Mouse (Mus musculus) heart, adult 2 months (tissue): Measurements from ENCODE around the gene Wnt9a. TPM values are rescaled to one million over a fixed set of nuclear protein-coding genes. Genes with fewer than 3 reads are reported as not detected.
A peak's percentile ranks its signal among the peaks of the same experiment; 100 is the strongest.

Experiments
- DNase-seq, 2 experiments: peaks; one replicate each; pipeline ENCODE4 v3.0.0; 2021
- H3K27ac ChIP-seq: fragments of 200-600 bp; 2 replicates; pipeline ENCODE4 v1.8.1; 2022
- H3K27me3 ChIP-seq: fragments of 200-500 bp; 2 replicates; pipeline ENCODE4 v1.6.1; 2012; ENCODE audit warnings: mild to moderate bottlenecking, low read length, inconsistent platforms, mixed read lengths; ENCODE audit not compliant: control insufficient read depth, insufficient read depth
- H3K36me3 ChIP-seq: fragments of 200-500 bp; 2 replicates; pipeline ENCODE4 v1.6.1; 2012; ENCODE audit warnings: low read length, inconsistent platforms; ENCODE audit not compliant: control insufficient read depth, insufficient read depth
- H3K4me1 ChIP-seq: fragments of 200-500 bp; 2 replicates; pipeline ENCODE4 v1.6.1; 2011; ENCODE audit warnings: low read length; ENCODE audit not compliant: control insufficient read depth, insufficient read depth
- H3K4me3 ChIP-seq: fragments of 200-600 bp; 2 replicates; pipeline ENCODE4 v1.8.1; 2022
- H3K79me2 ChIP-seq: fragments of 200-500 bp; replicated peaks from 2 replicates; pipeline ENCODE4 v1.6.1; 2012; ENCODE audit warnings: mild to moderate bottlenecking, inconsistent platforms, low read length, moderate library complexity, mixed read lengths; ENCODE audit not compliant: control insufficient read depth, insufficient read depth
- H3K9ac ChIP-seq: fragments of 200-500 bp; 2 replicates; pipeline ENCODE4 v1.6.1; 2012; ENCODE audit warnings: low read depth, mild to moderate bottlenecking, control low read depth, inconsistent platforms, low read length, mixed read lengths
- CTCF ChIP-seq: fragments of 200-600 bp; IDR thresholded peaks from 2 replicates; pipeline ENCODE4 v1.8.1; 2022; ENCODE audit warnings: antibody characterized with exemption, mild to moderate bottlenecking, moderate library complexity
- EP300 ChIP-seq: fragments of 200-500 bp; IDR thresholded peaks from 2 replicates; pipeline ENCODE4 v1.6.1; 2011; ENCODE audit warnings: low read depth, low read length, control low read depth; ENCODE audit not compliant: insufficient read depth
- POLR2A ChIP-seq: fragments of 200-500 bp; IDR thresholded peaks from 2 replicates; pipeline ENCODE4 v1.6.1; 2011; ENCODE audit warnings: mild to moderate bottlenecking, low read depth, low read length, control low read depth; ENCODE audit not compliant: insufficient read depth
- WGBS: fragments of 180-500 bp; shearing (Covaris S2); methylation state at CpG from one replicate; pipeline ENCODE4 v1.1.7; 2018; 5-methylcytosine and 5-hydroxymethylcytosine counted together
- intact Hi-C: fragments of 180-260 bp; cut with DNase I; formaldehyde crosslinking; loops from one replicate; pipeline ENCODE4 v1.15.1; 2025
- polyA plus RNA-seq: library from polyadenylated mRNA; depleted of rRNA; stranded (reverse); fragments of >200 nt; gene quantifications from 2 replicates; pipeline ENCODE4 v1.2.3, GENCODE M21; 2012
- total RNA-seq, 2 experiments: library from RNA; stranded (reverse); gene quantifications; 2 replicates each; pipeline ENCODE4 v1.2.3; 2021

Wnt9a gene
- total and polyA plus RNA-seq, 3 experiments, result 4.3 to 4.6 (median 4.6) TPM

DNA sequence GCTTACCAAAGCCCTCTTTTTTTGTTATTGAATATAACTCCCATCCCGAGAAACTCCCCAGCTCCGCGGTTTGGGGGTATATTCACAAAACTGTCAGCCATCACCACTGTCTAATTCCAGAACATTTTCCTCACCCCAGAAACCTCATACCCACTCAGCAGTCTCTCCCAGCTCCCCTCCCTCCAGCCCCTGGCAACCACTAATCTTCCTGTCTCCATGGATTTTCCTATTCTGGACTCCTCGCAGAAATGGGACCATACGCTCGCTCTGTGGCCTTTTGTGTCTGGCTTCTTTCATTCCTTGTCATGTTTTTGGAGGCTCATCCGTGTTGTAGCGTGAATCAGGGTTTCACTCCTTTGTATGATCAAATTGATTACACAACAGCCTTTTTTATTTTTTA is 3.2 kb downstream of the Wnt9a start:
- peak in 1 of 2 experiments; percentile 32 for DNase-seq
- WGBS, result 62% methylated on average over 8 of the region's 8 CpGs

DNA sequence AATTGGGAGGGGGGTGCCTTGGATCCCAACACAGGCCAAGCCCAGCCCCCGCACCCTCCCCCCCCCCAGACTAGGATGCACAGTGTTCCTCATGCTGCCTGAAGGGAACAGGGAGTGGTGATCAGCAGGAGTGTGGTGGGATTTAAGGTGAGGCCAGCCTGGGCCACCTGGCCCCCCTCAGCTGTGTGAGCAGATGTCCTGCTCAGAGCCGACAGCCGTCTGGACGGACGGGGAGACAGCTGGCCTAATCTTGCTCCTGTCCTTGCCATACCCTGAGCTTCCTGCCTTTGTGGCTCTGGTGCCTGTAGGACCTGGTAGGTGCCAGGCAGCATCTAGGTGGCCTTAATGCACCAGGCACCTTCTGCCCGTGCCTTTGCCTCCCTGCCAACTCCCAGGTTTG is 5.3 kb downstream of the Wnt9a start:
- 43% methylated on average over 6 of the region's 6 CpGs for WGBS
- peaks cover 4% of the 10 kb centered on the region; the same call in 1 of the 2 replicates for H3K79me2 ChIP-seq
- H3K4me1 ChIP-seq, result peaks cover 2% of the 10 kb centered on the region; the same call in 1 of the 2 replicates
- H3K27me3 ChIP-seq, result no peaks in the 10 kb centered on the region
- H3K9ac ChIP-seq, result no peak overlapping the region
- TF ChIP-seq POLR2A, result no peak
- TF ChIP-seq CTCF, result no peak
- TF ChIP-seq EP300, result no peak
- H3K4me3 ChIP-seq, result no peak overlapping the region
- no peak for DNase-seq
- H3K36me3 ChIP-seq, result no peaks in the 10 kb centered on the region
- intact Hi-C loops, result no loop called here
- no peak overlapping the region for H3K27ac ChIP-seq

More for the DNA sequence above, 3.2 kb downstream of the Wnt9a start:
- peaks cover 2% of the 10 kb centered on the region; the same call in 1 of the 2 replicates for H3K4me1 ChIP-seq
- H3K36me3 ChIP-seq, result no peaks in the 10 kb centered on the region
- no peak overlapping the region for H3K4me3 ChIP-seq
- H3K79me2 ChIP-seq, result 0 out of 2 replicates have a peak, but pooled peaks cover 4% of the 10 kb centered on the region
- no peaks in the 10 kb centered on the region for H3K27me3 ChIP-seq
- no peak overlapping the region for H3K9ac ChIP-seq
- H3K27ac ChIP-seq, result no peak overlapping the region
- intact Hi-C loops, result loop anchor here (2.0 to 5.0 kb wide), 3 partner anchors 21 to 257 kb away; no protein-coding TSS in a partner anchor
- no peak for TF ChIP-seq POLR2A
- TF ChIP-seq EP300, result no peak
- TF ChIP-seq CTCF, result no peak

- intact Hi-C loops, result no loop called here
- DNase-seq, result peak in 1 of 2 experiments; percentile 12
- Histone ChIP-seq H3K36me3 (no peaks in the 10 kb centered on the region), H3K79me2 (peaks cover 4% of the 10 kb centered on the region; the same call in 1 of the 2 replicates), H3K27ac (no peak overlapping the region), H3K4me1 (peaks cover 2% of the 10 kb centered on the region; the same call in 1 of the 2 replicates), H3K4me3 (no peak overlapping the region), H3K27me3 (no peaks in the 10 kb centered on the region), H3K9ac (no peak overlapping the region)
- no peak for TF ChIP-seq CTCF
- no peak for TF ChIP-seq POLR2A
- TF ChIP-seq EP300, result no peak
- WGBS, result 55% methylated on average over 8 of the region's 8 CpGs
These were observed 5.8 kb downstream of the Wnt9a start for GRCm38 (mm10) chr11:59312501-59312900.

DNA sequence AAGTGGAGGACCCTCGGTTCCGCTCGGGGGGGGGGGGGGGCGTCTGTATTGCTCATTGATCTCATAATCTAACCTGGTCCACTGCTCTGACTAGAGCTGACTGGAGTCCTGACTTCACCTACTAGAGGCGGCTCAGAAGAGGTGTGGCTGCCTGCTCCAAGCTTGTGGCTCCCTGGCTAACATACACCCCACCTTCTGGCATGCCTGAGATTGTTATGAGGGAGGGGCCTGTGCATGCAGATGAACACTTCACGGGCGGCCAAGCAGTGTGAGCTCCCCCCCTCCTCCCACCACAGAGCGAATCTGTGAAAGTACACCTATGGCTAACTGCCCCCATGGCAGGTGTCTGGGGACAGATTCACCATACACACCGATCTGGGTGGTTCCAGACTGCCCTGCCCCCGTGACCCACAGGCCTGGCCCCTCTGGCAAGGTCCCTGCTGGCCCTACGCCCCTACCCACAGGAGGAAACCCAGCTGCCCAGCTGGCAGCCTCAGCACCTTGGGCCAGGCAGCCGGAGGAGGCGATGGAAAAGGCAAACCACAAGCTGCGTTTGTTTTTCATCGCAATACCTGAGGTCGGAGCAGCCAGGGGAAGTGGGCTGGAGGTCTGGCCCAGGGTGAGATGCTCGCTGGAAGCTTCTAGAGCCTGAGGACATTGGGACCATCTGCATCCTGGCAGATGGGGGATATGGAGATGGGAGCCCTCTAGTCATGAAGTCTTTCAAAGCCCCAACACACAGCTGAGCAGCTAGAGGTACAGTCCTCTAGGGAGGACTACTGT is 6.5 kb downstream of the Wnt9a start:
- peaks cover 1% of the 10 kb centered on the region; the same call in 1 of the 2 replicates for H3K4me1 ChIP-seq
- H3K9ac ChIP-seq, result no peak overlapping the region
- no peaks in the 10 kb centered on the region for H3K27me3 ChIP-seq
- peak in 1 of 2 experiments; percentile 19 for DNase-seq
- H3K36me3 ChIP-seq, result no peaks in the 10 kb centered on the region
- H3K79me2 ChIP-seq, result peaks cover 4% of the 10 kb centered on the region; the same call in 1 of the 2 replicates
- 65% methylated on average over 17 of the region's 17 CpGs for WGBS
- no peak for TF ChIP-seq CTCF
- TF ChIP-seq EP300, result no peak
- TF ChIP-seq POLR2A, result no peak
- H3K27ac ChIP-seq, result no peak overlapping the region
- intact Hi-C loops, result no loop called here
- H3K4me3 ChIP-seq, result no peak overlapping the region

DNA sequence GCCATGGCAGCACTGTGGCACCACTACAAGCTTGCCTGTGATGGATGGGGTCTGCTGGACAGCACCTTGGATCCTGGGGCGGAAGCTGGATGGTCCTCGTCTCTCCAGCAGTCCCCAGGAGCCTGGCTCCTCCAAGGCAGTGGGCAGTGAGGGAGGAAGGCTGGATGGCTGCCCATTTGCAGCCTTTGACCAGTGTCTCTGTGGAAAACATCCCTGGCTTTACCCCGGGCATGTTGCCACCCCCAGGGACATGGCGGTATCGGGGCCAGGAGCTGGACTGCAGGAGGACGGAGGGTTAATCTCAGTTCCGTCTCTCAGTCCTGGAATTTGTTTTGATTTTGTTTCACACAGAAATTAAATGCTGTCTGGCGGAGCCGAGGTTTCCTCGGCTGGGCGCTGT is 7.2 kb downstream of the Wnt9a start:
- intact Hi-C loops, result no loop called here
- no peak overlapping the region for H3K27ac ChIP-seq
- DNase-seq, result no peak
- H3K27me3 ChIP-seq, result no peaks in the 10 kb centered on the region
- no peak overlapping the region for H3K4me3 ChIP-seq
- no peaks in the 10 kb centered on the region; the same call in 1 of the 2 replicates for H3K4me1 ChIP-seq
- 52% methylated on average over 11 of the region's 11 CpGs for WGBS
- peaks cover 4% of the 10 kb centered on the region; the same call in 1 of the 2 replicates for H3K79me2 ChIP-seq
- H3K9ac ChIP-seq, result no peak overlapping the region
- no peaks in the 10 kb centered on the region for H3K36me3 ChIP-seq
- TF ChIP-seq CTCF (no peak), POLR2A (no peak), EP300 (no peak)

- no peaks in the 10 kb centered on the region for H3K27me3 ChIP-seq
- TF ChIP-seq EP300 (no peak), CTCF (no peak), POLR2A (no peak)
- no peak overlapping the region for H3K9ac ChIP-seq
- H3K79me2 ChIP-seq, result peaks cover 4% of the 10 kb centered on the region; the same call in 1 of the 2 replicates
- DNase-seq, result no peak
- H3K4me1 ChIP-seq, result no peaks in the 10 kb centered on the region; the same call in 1 of the 2 replicates
- WGBS, result 70% methylated on average over 6 of the region's 6 CpGs
- H3K27ac ChIP-seq, result no peak overlapping the region
- intact Hi-C loops, result no loop called here
- H3K4me3 ChIP-seq, result no peak overlapping the region
- no peaks in the 10 kb centered on the region for H3K36me3 ChIP-seq
These were observed 9.8 kb downstream of the Wnt9a start for GRCm38 (mm10) chr11:59316517-59316916.
